Mouse (Mus musculus): ENCODE results near the gene Ica1. TPM values are rescaled to one million over a fixed set of nuclear protein-coding genes. Genes with fewer than 3 reads are reported as not detected.

Gene Ica1
- total and polyA plus RNA-seq, 2 experiments from 2014 or later: 64.4 to 92.0 TPM

GRCm38 (mm10) chr6:8777411-8778295 lies 635 bp downstream of the Ica1 start:
- DNase-seq: peak; percentile 82
- WGBS: 2% methylated on average over 69 of the region's 69 CpGs
- no peak for TF ChIP-seq CTCF (IDR thresholded peaks at IDR 0.05; ENCODE audit: low read depth)

GRCm38 (mm10) chr6:8771539-8771938 lies 6.7 kb downstream of the Ica1 start:
- DNase-seq: no peak
- no peak overlapping the region for H3K4me3 ChIP-seq (ENCODE audit: low read depth, low read length)
- no peak overlapping the region for H3K27ac ChIP-seq (ENCODE audit: low read depth, low read length)
- peaks cover 3% of the 10 kb centered on the region; the same call in 1 of the 2 replicates for H3K9me3 ChIP-seq (ENCODE audit: low read length)
- WGBS: 87% methylated on average over 7 of the region's 7 CpGs
- no peaks in the 10 kb centered on the region for H3K4me1 ChIP-seq (ENCODE audit: insufficient read depth)
- ATAC-seq: no peak
- H3K36me3 ChIP-seq (ENCODE audit: insufficient read depth): peaks cover 6% of the 10 kb centered on the region; the same call in 1 of the 2 replicates
- no peak for TF ChIP-seq CTCF (IDR thresholded peaks at IDR 0.05; ENCODE audit: low read depth)
- H3K4me2 ChIP-seq (ENCODE audit: low read depth): no peak overlapping the region
- no peaks in the 10 kb centered on the region for H3K27me3 ChIP-seq (ENCODE audit: insufficient read depth, low read length)
- no peak overlapping the region for H3K9ac ChIP-seq

More at GRCm38 (mm10) chr6:8777411-8778295, 635 bp downstream of the Ica1 start:
- Histone ChIP-seq H3K9me3 (ENCODE audit: low read length) (peaks cover 3% of the 10 kb centered on the region; the same call in 1 of the 2 replicates), H3K27me3 (ENCODE audit: insufficient read depth, low read length) (no peaks in the 10 kb centered on the region), H3K36me3 (ENCODE audit: insufficient read depth) (peaks cover 6% of the 10 kb centered on the region; the same call in 1 of the 2 replicates), H3K4me2 (ENCODE audit: low read depth) (peak overlapping the region; percentile 90), H3K27ac (ENCODE audit: low read depth, low read length) (peak overlapping the region; percentile 88), H3K9ac (peak overlapping the region; percentile 90), H3K4me1 (ENCODE audit: insufficient read depth) (peaks cover 4% of the 10 kb centered on the region; the same call in 1 of the 2 replicates), H3K4me3 (ENCODE audit: low read depth, low read length) (peak overlapping the region; percentile 72)
- peak; percentile 94 for ATAC-seq

DNA sequence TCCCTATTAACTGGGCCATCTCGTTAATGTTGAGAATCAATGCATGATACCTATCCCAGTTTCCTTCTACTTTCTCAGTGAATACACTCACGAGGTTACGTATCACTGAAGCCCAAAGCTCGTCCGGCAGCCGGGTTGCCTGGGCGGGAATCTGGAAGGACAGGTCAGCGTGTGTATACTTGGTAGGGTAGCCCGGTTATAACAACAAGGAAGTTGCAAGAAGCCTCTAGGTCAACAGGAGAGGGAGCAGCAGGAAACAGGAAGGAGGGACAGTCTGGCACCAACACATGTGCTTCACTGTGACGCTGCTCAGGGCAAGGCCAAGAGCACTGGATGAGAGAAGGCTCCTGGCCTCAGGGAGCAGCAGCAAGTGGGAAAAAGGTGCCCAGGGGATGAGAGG lies 7.9 kb downstream of the Ica1 start:
- ATAC-seq: no peak
- Histone ChIP-seq H3K4me3 (ENCODE audit: low read depth, low read length) (no peak overlapping the region), H3K27ac (ENCODE audit: low read depth, low read length) (no peak overlapping the region), H3K27me3 (ENCODE audit: insufficient read depth, low read length) (no peaks in the 10 kb centered on the region), H3K36me3 (ENCODE audit: insufficient read depth) (peaks cover 6% of the 10 kb centered on the region; the same call in 1 of the 2 replicates), H3K9me3 (ENCODE audit: low read length) (peaks cover 2% of the 10 kb centered on the region; the same call in 1 of the 2 replicates), H3K4me2 (ENCODE audit: low read depth) (no peak overlapping the region), H3K9ac (no peak overlapping the region), H3K4me1 (ENCODE audit: insufficient read depth) (no peaks in the 10 kb centered on the region)
- no peak for DNase-seq
- no peak for TF ChIP-seq CTCF (IDR thresholded peaks at IDR 0.05; ENCODE audit: low read depth)
- WGBS: 68% methylated on average over 10 of the region's 10 CpGs

GRCm38 (mm10) chr6:8769803-8770202 lies 8.5 kb downstream of the Ica1 start:
- H3K27ac ChIP-seq (ENCODE audit: low read depth, low read length): no peak overlapping the region
- TF ChIP-seq CTCF (IDR thresholded peaks at IDR 0.05; ENCODE audit: low read depth): no peak
- no peak overlapping the region for H3K9ac ChIP-seq
- no peaks in the 10 kb centered on the region for H3K9me3 ChIP-seq (ENCODE audit: low read length)
- no peak overlapping the region for H3K4me2 ChIP-seq (ENCODE audit: low read depth)
- DNase-seq (no peak), ATAC-seq (no peak)
- H3K27me3 ChIP-seq (ENCODE audit: insufficient read depth, low read length): no peaks in the 10 kb centered on the region
- no peaks in the 10 kb centered on the region for H3K4me1 ChIP-seq (ENCODE audit: insufficient read depth)
- H3K36me3 ChIP-seq (ENCODE audit: insufficient read depth): peaks cover under 1% of the 10 kb centered on the region; the same call in 1 of the 2 replicates
- 49% methylated on average over 6 of the region's 6 CpGs for WGBS
- no peak overlapping the region for H3K4me3 ChIP-seq (ENCODE audit: low read depth, low read length)

DNA sequence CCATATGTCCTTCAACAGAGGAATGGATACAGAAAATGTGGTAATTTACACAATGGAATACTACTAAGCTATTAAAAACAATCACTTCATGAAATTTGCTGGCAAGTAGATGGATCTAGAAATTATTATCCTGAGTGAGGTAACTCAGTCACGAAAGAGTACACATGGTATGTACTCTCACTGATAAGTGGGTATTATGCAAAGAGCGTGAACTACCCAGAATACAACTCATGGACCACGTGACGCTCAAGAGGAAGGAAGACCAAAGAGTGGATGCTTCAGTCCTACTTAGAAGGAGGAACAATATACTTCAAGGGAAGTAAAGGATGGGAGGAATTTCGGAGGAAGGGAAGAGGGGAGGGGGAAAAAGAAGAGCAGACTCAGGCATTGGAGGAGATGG lies 11.6 kb downstream of the Ica1 start:
- DNase-seq: no peak
- no peak overlapping the region for H3K4me2 ChIP-seq (ENCODE audit: low read depth)
- no peaks in the 10 kb centered on the region for H3K9me3 ChIP-seq (ENCODE audit: low read length)
- no peak for TF ChIP-seq CTCF (IDR thresholded peaks at IDR 0.05; ENCODE audit: low read depth)
- WGBS: 94% methylated on average over 5 of the region's 5 CpGs
- ATAC-seq: no peak
- no peaks in the 10 kb centered on the region for H3K36me3 ChIP-seq (ENCODE audit: insufficient read depth)
- no peaks in the 10 kb centered on the region for H3K4me1 ChIP-seq (ENCODE audit: insufficient read depth)
- H3K4me3 ChIP-seq (ENCODE audit: low read depth, low read length): no peak overlapping the region
- no peak overlapping the region for H3K9ac ChIP-seq
- H3K27ac ChIP-seq (ENCODE audit: low read depth, low read length): no peak overlapping the region
- H3K27me3 ChIP-seq (ENCODE audit: insufficient read depth, low read length): no peaks in the 10 kb centered on the region

DNA sequence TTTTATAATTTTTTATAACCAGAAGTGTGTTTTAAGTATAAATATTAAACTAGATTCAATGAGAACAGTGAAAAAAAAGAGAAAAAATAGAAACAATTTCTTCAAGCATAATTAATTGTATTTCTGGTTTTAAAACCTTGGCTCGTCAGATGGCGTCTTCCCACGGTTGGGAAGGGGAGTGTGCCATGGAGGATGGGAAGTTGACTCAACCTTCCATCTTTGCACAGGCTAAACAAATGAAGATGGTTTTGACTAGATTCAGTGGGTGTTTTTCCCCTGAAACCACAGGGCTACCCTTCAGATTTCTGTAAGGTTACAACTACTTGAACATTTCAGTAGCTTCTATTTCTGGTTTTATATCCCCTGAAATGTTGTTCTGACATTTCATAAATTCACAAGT lies 12.5 kb downstream of the Ica1 start:
- H3K27ac ChIP-seq (ENCODE audit: low read depth, low read length): no peak overlapping the region
- 87% methylated on average over 3 of the region's 3 CpGs for WGBS
- no peaks in the 10 kb centered on the region for H3K4me1 ChIP-seq (ENCODE audit: insufficient read depth)
- no peak for ATAC-seq
- H3K27me3 ChIP-seq (ENCODE audit: insufficient read depth, low read length): no peaks in the 10 kb centered on the region
- no peaks in the 10 kb centered on the region for H3K36me3 ChIP-seq (ENCODE audit: insufficient read depth)
- no peak for DNase-seq
- H3K4me2 ChIP-seq (ENCODE audit: low read depth): no peak overlapping the region
- TF ChIP-seq CTCF (IDR thresholded peaks at IDR 0.05; ENCODE audit: low read depth): no peak
- H3K9me3 ChIP-seq (ENCODE audit: low read length): no peaks in the 10 kb centered on the region
- H3K4me3 ChIP-seq (ENCODE audit: low read depth, low read length): no peak overlapping the region
- no peak overlapping the region for H3K9ac ChIP-seq

- H3K4me2 ChIP-seq (ENCODE audit: low read depth): no peak overlapping the region
- H3K9me3 ChIP-seq (ENCODE audit: low read length): no peaks in the 10 kb centered on the region
- no peak overlapping the region for H3K4me3 ChIP-seq (ENCODE audit: low read depth, low read length)
- H3K27ac ChIP-seq (ENCODE audit: low read depth, low read length): no peak overlapping the region
- DNase-seq (no peak), ATAC-seq (no peak)
- H3K36me3 ChIP-seq (ENCODE audit: insufficient read depth): no peaks in the 10 kb centered on the region
- H3K27me3 ChIP-seq (ENCODE audit: insufficient read depth, low read length): no peaks in the 10 kb centered on the region
- no peaks in the 10 kb centered on the region for H3K4me1 ChIP-seq (ENCODE audit: insufficient read depth)
- no peak overlapping the region for H3K9ac ChIP-seq
- WGBS: 62% methylated on average over 1 of the region's 1 CpGs
- no peak for TF ChIP-seq CTCF (IDR thresholded peaks at IDR 0.05; ENCODE audit: low read depth)
Observed at GRCm38 (mm10) chr6:8765064-8765463, 13.2 kb downstream of the Ica1 start.

Data from forebrain, postnatal 0 days (tissue).